Mouse (Mus musculus): ENCODE measurements around the gene Gpc3. TPM values are rescaled to one million over a fixed set of nuclear protein-coding genes. Genes with fewer than 3 reads are reported as not detected.

Gene Gpc3
- polyA plus RNA-seq, 1 experiment: 2.8 TPM

GRCm38 (mm10) chrX:52514553-52514952, 99.2 kb downstream of the Gpc3 start:
- no peak for TF ChIP-seq CTCF (IDR thresholded peaks at IDR 0.05; ENCODE audit: borderline replicate concordance, insufficient read depth, low read depth, low read length)
- TF ChIP-seq POLR2A (IDR thresholded peaks at IDR 0.05; ENCODE audit: borderline replicate concordance, insufficient read depth, low read length): no peak
- no peak for DNase-seq
- H3K27me3 ChIP-seq (ENCODE audit: control insufficient read depth, insufficient read depth, low read length): no peaks in the 10 kb centered on the region
- H3K4me1 ChIP-seq (ENCODE audit: control insufficient read depth, insufficient read depth, low read length): no peaks in the 10 kb centered on the region
- H3K4me3 ChIP-seq (replicated peaks; ENCODE audit: insufficient read depth, low read depth, low read length): no peak overlapping the region
- WGBS: 29% methylated on average over 3 of the region's 3 CpGs
- no peak overlapping the region for H3K27ac ChIP-seq (ENCODE audit: insufficient read depth, low read length)

- 88% methylated on average over 4 of the region's 4 CpGs for WGBS
- Histone ChIP-seq H3K4me1 (ENCODE audit: control insufficient read depth, insufficient read depth, low read length) (no peaks in the 10 kb centered on the region), H3K4me3 (replicated peaks; ENCODE audit: insufficient read depth, low read depth, low read length) (no peak overlapping the region), H3K27ac (ENCODE audit: insufficient read depth, low read length) (no peak overlapping the region), H3K27me3 (ENCODE audit: control insufficient read depth, insufficient read depth, low read length) (no peaks in the 10 kb centered on the region)
- no peak for DNase-seq
- TF ChIP-seq CTCF (IDR thresholded peaks at IDR 0.05; ENCODE audit: borderline replicate concordance, insufficient read depth, low read depth, low read length): no peak
- TF ChIP-seq POLR2A (IDR thresholded peaks at IDR 0.05; ENCODE audit: borderline replicate concordance, insufficient read depth, low read length): no peak
Observed at GRCm38 (mm10) chrX:52511151-52511550, 102.6 kb downstream of the Gpc3 start.

- Histone ChIP-seq H3K27me3 (ENCODE audit: control insufficient read depth, insufficient read depth, low read length) (no peaks in the 10 kb centered on the region), H3K27ac (ENCODE audit: insufficient read depth, low read length) (no peak overlapping the region), H3K4me1 (ENCODE audit: control insufficient read depth, insufficient read depth, low read length) (no peaks in the 10 kb centered on the region), H3K4me3 (replicated peaks; ENCODE audit: insufficient read depth, low read depth, low read length) (no peak overlapping the region)
- no peak for DNase-seq
- TF ChIP-seq POLR2A (IDR thresholded peaks at IDR 0.05; ENCODE audit: borderline replicate concordance, insufficient read depth, low read length) (no peak), CTCF (IDR thresholded peaks at IDR 0.05; ENCODE audit: borderline replicate concordance, insufficient read depth, low read depth, low read length) (no peak)
- WGBS: 29% methylated on average over 3 of the region's 3 CpGs
Observed at GRCm38 (mm10) chrX:52503857-52504256, 109.9 kb downstream of the Gpc3 start.

- DNase-seq: no peak
Observed at GRCm38 (mm10) chrX:52489461-52489860, 124.3 kb downstream of the Gpc3 start.

GRCm38 (mm10) chrX:52455074-52455588, 158.6 kb downstream of the Gpc3 start:
- no peak for TF ChIP-seq CTCF (IDR thresholded peaks at IDR 0.05; ENCODE audit: borderline replicate concordance, insufficient read depth, low read depth, low read length)
- TF ChIP-seq POLR2A (IDR thresholded peaks at IDR 0.05; ENCODE audit: borderline replicate concordance, insufficient read depth, low read length): no peak
- H3K4me1 ChIP-seq (ENCODE audit: control insufficient read depth, insufficient read depth, low read length): no peaks in the 10 kb centered on the region
- WGBS: 69% methylated on average over 5 of the region's 5 CpGs
- DNase-seq: no peak
- no peak overlapping the region for H3K4me3 ChIP-seq (replicated peaks; ENCODE audit: insufficient read depth, low read depth, low read length)
- H3K27me3 ChIP-seq (ENCODE audit: control insufficient read depth, insufficient read depth, low read length): no peaks in the 10 kb centered on the region
- H3K27ac ChIP-seq (ENCODE audit: insufficient read depth, low read length): no peak overlapping the region

More at GRCm38 (mm10) chrX:52489461-52489860, 124.3 kb downstream of the Gpc3 start:
- Histone ChIP-seq H3K27me3 (ENCODE audit: control insufficient read depth, insufficient read depth, low read length) (no peaks in the 10 kb centered on the region), H3K27ac (ENCODE audit: insufficient read depth, low read length) (no peak overlapping the region), H3K4me1 (ENCODE audit: control insufficient read depth, insufficient read depth, low read length) (no peaks in the 10 kb centered on the region), H3K4me3 (replicated peaks; ENCODE audit: insufficient read depth, low read depth, low read length) (no peak overlapping the region)
- TF ChIP-seq CTCF (IDR thresholded peaks at IDR 0.05; ENCODE audit: borderline replicate concordance, insufficient read depth, low read depth, low read length) (no peak), POLR2A (IDR thresholded peaks at IDR 0.05; ENCODE audit: borderline replicate concordance, insufficient read depth, low read length) (no peak)
- 22% methylated on average over 4 of the region's 4 CpGs for WGBS

GRCm38 (mm10) chrX:52453445-52454182, 160.1 kb downstream of the Gpc3 start:
- TF ChIP-seq POLR2A (IDR thresholded peaks at IDR 0.05; ENCODE audit: borderline replicate concordance, insufficient read depth, low read length) (no peak), CTCF (IDR thresholded peaks at IDR 0.05; ENCODE audit: borderline replicate concordance, insufficient read depth, low read depth, low read length) (peak; percentile 83)
- peak; percentile 47 to 54 for DNase-seq
- Histone ChIP-seq H3K4me3 (replicated peaks; ENCODE audit: insufficient read depth, low read depth, low read length) (no peak overlapping the region), H3K27me3 (ENCODE audit: control insufficient read depth, insufficient read depth, low read length) (no peaks in the 10 kb centered on the region), H3K27ac (ENCODE audit: insufficient read depth, low read length) (no peak overlapping the region), H3K4me1 (ENCODE audit: control insufficient read depth, insufficient read depth, low read length) (no peaks in the 10 kb centered on the region)
- 9% methylated on average over 6 of the region's 6 CpGs for WGBS

GRCm38 (mm10) chrX:52449177-52449576, 164.6 kb downstream of the Gpc3 start:
- H3K27ac ChIP-seq (ENCODE audit: insufficient read depth, low read length): no peak overlapping the region

GRCm38 (mm10) chrX:52448496-52448895, 165.3 kb downstream of the Gpc3 start:
- 46% methylated on average over 3 of the region's 3 CpGs for WGBS
- TF ChIP-seq CTCF (IDR thresholded peaks at IDR 0.05; ENCODE audit: borderline replicate concordance, insufficient read depth, low read depth, low read length) (no peak), POLR2A (IDR thresholded peaks at IDR 0.05; ENCODE audit: borderline replicate concordance, insufficient read depth, low read length) (no peak)
- Histone ChIP-seq H3K4me3 (replicated peaks; ENCODE audit: insufficient read depth, low read depth, low read length) (no peak overlapping the region), H3K27me3 (ENCODE audit: control insufficient read depth, insufficient read depth, low read length) (no peaks in the 10 kb centered on the region), H3K27ac (ENCODE audit: insufficient read depth, low read length) (no peak overlapping the region), H3K4me1 (ENCODE audit: control insufficient read depth, insufficient read depth, low read length) (no peaks in the 10 kb centered on the region)
- DNase-seq: no peak

More at GRCm38 (mm10) chrX:52449177-52449576, 164.6 kb downstream of the Gpc3 start:
- TF ChIP-seq POLR2A (IDR thresholded peaks at IDR 0.05; ENCODE audit: borderline replicate concordance, insufficient read depth, low read length) (no peak), CTCF (IDR thresholded peaks at IDR 0.05; ENCODE audit: borderline replicate concordance, insufficient read depth, low read depth, low read length) (no peak)
- Histone ChIP-seq H3K4me1 (ENCODE audit: control insufficient read depth, insufficient read depth, low read length) (no peaks in the 10 kb centered on the region), H3K27me3 (ENCODE audit: control insufficient read depth, insufficient read depth, low read length) (no peaks in the 10 kb centered on the region), H3K4me3 (replicated peaks; ENCODE audit: insufficient read depth, low read depth, low read length) (no peak overlapping the region)
- 87% methylated on average over 2 of the region's 2 CpGs for WGBS
- no peak for DNase-seq

All from cerebellum, adult 2 months (tissue).